Mouse (Mus musculus) forebrain, embryonic 12.5 days (tissue): ENCODE results near the gene Rps27rt. TPM values are rescaled to one million over a fixed set of nuclear protein-coding genes. Genes with fewer than 3 reads are reported as not detected.

ENCODE experiments used
- ATAC-seq: fragments of 200-750 bp; cut with Nextera tagmentation; 2 replicates; pipeline ENCODE4 v1.8.0; 2017; ENCODE audit warnings: moderate TSS enrichment; ENCODE audit not compliant: low FRiP score
- H3K27ac ChIP-seq: fragments of 300-500 bp; sonication (generic); 2 replicates; pipeline ENCODE4 v1.5.1; 2016; ENCODE audit warnings: mild to moderate bottlenecking
- H3K27me3 ChIP-seq: fragments of 300-500 bp; sonication (generic); 2 replicates; pipeline ENCODE4 v1.6.1; 2016; ENCODE audit warnings: mild to moderate bottlenecking
- H3K36me3 ChIP-seq: fragments of 300-500 bp; sonication (generic); replicated peaks from 2 replicates; pipeline ENCODE4 v1.6.1; 2016; ENCODE audit warnings: mild to moderate bottlenecking
- H3K4me1 ChIP-seq: fragments of 300-500 bp; sonication (generic); 2 replicates; pipeline ENCODE4 v1.6.1; 2016
- H3K4me2 ChIP-seq: fragments of 300-500 bp; sonication (generic); 2 replicates; pipeline ENCODE4 v1.6.1; 2016; ENCODE audit warnings: mild to moderate bottlenecking, moderate library complexity
- H3K4me3 ChIP-seq: fragments of 300-500 bp; sonication (generic); replicated peaks from 2 replicates; pipeline ENCODE4 v1.5.1; 2016; ENCODE audit warnings: mild to moderate bottlenecking
- H3K9ac ChIP-seq: fragments of 300-500 bp; sonication (generic); 2 replicates; pipeline ENCODE4 v1.6.1; 2016; ENCODE audit warnings: mild to moderate bottlenecking
- H3K9me3 ChIP-seq: fragments of 300-500 bp; sonication (generic); 2 replicates; pipeline ENCODE4 v1.6.1; 2016
- WGBS: fragments of 180-500 bp; shearing (Covaris S2); methylation state at CpG from one replicate; pipeline ENCODE4 v1.1.7; 2016; 5-methylcytosine and 5-hydroxymethylcytosine counted together
- polyA plus RNA-seq: library from polyadenylated mRNA; unstranded; fragments of >200 nt; fragmentation: Nextera tagmentation; extraction: Ambion mirVana; gene quantifications from 2 replicates; pipeline ENCODE4 v1.2.1, GENCODE M21; 2016

Rps27rt gene
- polyA plus RNA-seq, 1 experiment from 2014 or later = 292 TPM

GRCm38 (mm10) chr9:114936687-114937086, 45.9 kb downstream of the Rps27rt start:
- Histone ChIP-seq H3K4me3 (no peak overlapping the region), H3K27me3 (0 out of 2 replicates have a peak, but pooled peaks cover 10% of the 10 kb centered on the region), H3K27ac (no peak overlapping the region), H3K9ac (no peak overlapping the region), H3K9me3 (no peaks in the 10 kb centered on the region), H3K36me3 (no peaks in the 10 kb centered on the region), H3K4me1 (peaks cover 16% of the 10 kb centered on the region), H3K4me2 (no peak overlapping the region)
- 74% methylated on average over 2 of the region's 2 CpGs for WGBS
- ATAC-seq = no peak

- 71% methylated on average over 4 of the region's 4 CpGs for WGBS
- no peak overlapping the region for H3K9ac ChIP-seq
These were observed 47.2 kb downstream of the Rps27rt start for GRCm38 (mm10) chr9:114935321-114935720.

GRCm38 (mm10) chr9:114934231-114934630, 48.3 kb downstream of the Rps27rt start:
- Histone ChIP-seq H3K4me1 (peaks cover 16% of the 10 kb centered on the region), H3K4me3 (peak overlapping the region; percentile 64), H3K4me2 (peak overlapping the region; percentile 94), H3K9me3 (no peaks in the 10 kb centered on the region), H3K9ac (no peak overlapping the region), H3K27ac (no peak overlapping the region), H3K36me3 (no peaks in the 10 kb centered on the region), H3K27me3 (0 out of 2 replicates have a peak, but pooled peaks cover 10% of the 10 kb centered on the region)
- no peak; the same call in 1 of the 2 replicates for ATAC-seq
- WGBS = 68% methylated on average over 11 of the region's 11 CpGs

More at GRCm38 (mm10) chr9:114935321-114935720, 47.2 kb downstream of the Rps27rt start:
- no peaks in the 10 kb centered on the region for H3K9me3 ChIP-seq
- H3K36me3 ChIP-seq = no peaks in the 10 kb centered on the region
- no peak for ATAC-seq
- H3K4me1 ChIP-seq = peaks cover 16% of the 10 kb centered on the region
- H3K4me3 ChIP-seq = no peak overlapping the region
- H3K27me3 ChIP-seq = 0 out of 2 replicates have a peak, but pooled peaks cover 10% of the 10 kb centered on the region
- no peak overlapping the region for H3K27ac ChIP-seq
- H3K4me2 ChIP-seq = no peak overlapping the region

- peaks cover 16% of the 10 kb centered on the region for H3K4me1 ChIP-seq
- H3K9me3 ChIP-seq = no peaks in the 10 kb centered on the region
- H3K36me3 ChIP-seq = no peaks in the 10 kb centered on the region
- peak within 1 kb of the TSS; percentile 14 for H3K27ac ChIP-seq
- H3K4me3 ChIP-seq = peak within 1 kb of the TSS; percentile 64
- peak within 1 kb of the TSS; percentile 94 for H3K4me2 ChIP-seq
- peak; percentile 98 for ATAC-seq
- H3K27me3 ChIP-seq = 0 out of 2 replicates have a peak, but pooled peaks cover 10% of the 10 kb centered on the region
- under 1% methylated on average over 30 of the region's 30 CpGs for WGBS
- peak within 1 kb of the TSS; percentile 73 for H3K9ac ChIP-seq
These were observed 48.8 kb downstream of the Rps27rt start, which contains the start of gene Gpd1l for GRCm38 (mm10) chr9:114933723-114934171. Gene Gpd1l (minus strand): TSS chr9:114933987.

GRCm38 (mm10) chr9:114933037-114933722, 49.4 kb downstream of the Rps27rt start:
- ATAC-seq = peak; percentile 50
- H3K4me3 ChIP-seq = peak overlapping the region; percentile 64
- H3K9me3 ChIP-seq = no peaks in the 10 kb centered on the region
- H3K27ac ChIP-seq = peak overlapping the region; percentile 14
- H3K27me3 ChIP-seq = 0 out of 2 replicates have a peak, but pooled peaks cover 10% of the 10 kb centered on the region
- peaks cover 16% of the 10 kb centered on the region for H3K4me1 ChIP-seq
- peak overlapping the region; percentile 73 for H3K9ac ChIP-seq
- WGBS = 2% methylated on average over 40 of the region's 50 CpGs
- H3K4me2 ChIP-seq = peak overlapping the region; percentile 94
- H3K36me3 ChIP-seq = no peaks in the 10 kb centered on the region

- H3K4me3 ChIP-seq = peak overlapping the region; percentile 64
- peak overlapping the region; percentile 94 for H3K4me2 ChIP-seq
- WGBS = 30% methylated on average over 13 of the region's 13 CpGs
- peak overlapping the region; percentile 73; the same call in 1 of the 2 replicates for H3K9ac ChIP-seq
- no peak for ATAC-seq
- H3K36me3 ChIP-seq = no peaks in the 10 kb centered on the region
- no peaks in the 10 kb centered on the region for H3K9me3 ChIP-seq
- 0 out of 2 replicates have a peak, but pooled peaks cover 10% of the 10 kb centered on the region for H3K27me3 ChIP-seq
- peaks cover 16% of the 10 kb centered on the region for H3K4me1 ChIP-seq
- H3K27ac ChIP-seq = no peak overlapping the region
These were observed 49.9 kb downstream of the Rps27rt start for GRCm38 (mm10) chr9:114932607-114933006.

Other genes with a start within 250 kb of the Rps27rt start
- gene Cmtm7, start 200.9 kb downstream of the Rps27rt start, polyA plus RNA-seq = 32.3 and 41.2 TPM in 2 replicates
- 15.1 and 17.0 TPM in 2 replicates for gene Cmtm8, start 138.6 kb downstream of the Rps27rt start, polyA plus RNA-seq
- 13.9 and 14.5 TPM in 2 replicates for gene Gpd1l, start 48.8 kb downstream of the Rps27rt start, polyA plus RNA-seq
- gene Osbpl10, start 4.2 kb downstream of the Rps27rt start, polyA plus RNA-seq = 1.6 TPM in 2 replicates